8 mouse cellular contexts compared by ENCODE assay signal in genomic region chr8:75213307-75213651, GRCm38 (mm10). TPM values are rescaled to one million over a fixed set of nuclear protein-coding genes. Genes with fewer than 3 reads are reported as not detected.
DNase-seq lines count a peak whose midpoint lies in the region; ATAC-seq and TF ChIP-seq lines count a peak whose summit lies in the region.

No protein-coding gene starts in this region.

- no peak for DNase-seq in heart, adult 9 months (ENCODE audit: low spot score in 2 of 2)
- DNase-seq in forebrain, embryonic 14.5 days (ENCODE audit: low spot score) = no peak
- DNase-seq in liver, embryonic 14.5 days (ENCODE audit: low read depth in 3 of 3, low spot score in 3 of 3) = no peak
- no peak for DNase-seq in urinary bladder, postnatal 10 days (ENCODE audit: low spot score)
- no peak for DNase-seq in layer of hippocampus, postnatal 10 days (ENCODE audit: low spot score in 2 of 2)
- DNase-seq in thymus, adult 18-20 months = no peak

- peak overlapping the region; percentile 55 for H3K4me3 ChIP-seq in heart, embryonic 11.5 days (ENCODE audit: low read depth, low read length)
- H3K4me3 ChIP-seq in E14TG2a.4 (replicated peaks; ENCODE audit: low read length) = peak overlapping the region; percentile 80
- peak overlapping the region; percentile 49 for H3K4me3 ChIP-seq in forebrain, embryonic 14.5 days (ENCODE audit: low read depth, low read length)
- peak overlapping the region; percentile 36 to 38 for H3K4me3 ChIP-seq in liver, embryonic 14.5 days (ENCODE audit: insufficient read depth in 1 of 2, low read depth in 2 of 2, low read length in 2 of 2)

- no peak; the same call in 1 of the 2 replicates for ATAC-seq in heart, embryonic 11.5 days (replicated peaks; ENCODE audit: insufficient number of reproducible peaks, low FRiP score, low TSS enrichment)
- ATAC-seq in forebrain, embryonic 14.5 days = peak; percentile 69
- ATAC-seq in liver, embryonic 14.5 days (ENCODE audit: insufficient read depth) = peak; percentile 13; the same call in 1 of the 2 replicates

- TF ChIP-seq CTCF in E14TG2a.4 (conservative IDR thresholded peaks at IDR 0.05; ENCODE audit: low read length) = no peak
- TF ChIP-seq CTCF in liver, embryonic 14.5 days (IDR thresholded peaks at IDR 0.05; ENCODE audit: low read depth) = no peak

- H3K36me3 ChIP-seq in heart, embryonic 11.5 days (ENCODE audit: control insufficient read depth, insufficient read depth, low read length) = no peaks in the 10 kb centered on the region
- no peaks in the 10 kb centered on the region for H3K36me3 ChIP-seq in E14TG2a.4 (ENCODE audit: insufficient read depth, low read length)
- no peaks in the 10 kb centered on the region for H3K36me3 ChIP-seq in forebrain, embryonic 14.5 days (ENCODE audit: control insufficient read depth, insufficient read depth, low read length)
- no peaks in the 10 kb centered on the region for H3K36me3 ChIP-seq in liver, embryonic 14.5 days (replicated peaks; ENCODE audit: control insufficient read depth, insufficient read depth, low read depth)

- H3K9me3 ChIP-seq in heart, embryonic 11.5 days (replicated peaks; ENCODE audit: control insufficient read depth, low read length) = no peaks in the 10 kb centered on the region
- H3K9me3 ChIP-seq in E14TG2a.4 (ENCODE audit: low read length) = no peaks in the 10 kb centered on the region; the same call in 1 of the 2 replicates
- no peaks in the 10 kb centered on the region for H3K9me3 ChIP-seq in forebrain, embryonic 14.5 days (replicated peaks; ENCODE audit: control insufficient read depth, low read length)
- H3K9me3 ChIP-seq in liver, embryonic 14.5 days (ENCODE audit: control insufficient read depth, low read length) = no peaks in the 10 kb centered on the region

- peaks cover 7% of the 10 kb centered on the region for H3K4me1 ChIP-seq in heart, embryonic 11.5 days (ENCODE audit: control insufficient read depth, insufficient read depth, low read length)
- peaks cover 17% of the 10 kb centered on the region for H3K4me1 ChIP-seq in E14TG2a.4 (replicated peaks; ENCODE audit: low read depth, low read length)
- peaks cover 7% of the 10 kb centered on the region; the same call in 1 of the 2 replicates for H3K4me1 ChIP-seq in forebrain, embryonic 14.5 days (ENCODE audit: control insufficient read depth, insufficient read depth, low read length)
- H3K4me1 ChIP-seq in liver, embryonic 14.5 days (replicated peaks; ENCODE audit: control insufficient read depth in 2 of 2, insufficient read depth in 2 of 2, low read length in 1 of 2) = 0 out of 4 replicates have a peak, but pooled peaks cover 0 to 3% of the 10 kb centered on the region in 2 experiments

- WGBS in heart, embryonic 11.5 days (ENCODE audit: insufficient replicate concordance) = under 1% methylated on average over 36 of the region's 36 CpGs
- WGBS in forebrain, embryonic 14.5 days = under 1% methylated on average over 36 of the region's 36 CpGs
- WGBS in liver, embryonic 14.5 days (ENCODE audit: insufficient replicate concordance) = under 1% methylated on average over 36 of the region's 36 CpGs

- no peak for TF ChIP-seq EP300 in liver, embryonic 14.5 days (IDR thresholded peaks at IDR 0.05; ENCODE audit: low read depth)

- peak overlapping the region; percentile 97 for H3K4me2 ChIP-seq in heart, embryonic 11.5 days
- H3K4me2 ChIP-seq in forebrain, embryonic 14.5 days (ENCODE audit: low read length) = peak overlapping the region; percentile 92
- peak overlapping the region; percentile 59 for H3K4me2 ChIP-seq in liver, embryonic 14.5 days (ENCODE audit: low read depth)

- peak overlapping the region; percentile 28; the same call in 1 of the 2 replicates for H3K9ac ChIP-seq in heart, embryonic 11.5 days (ENCODE audit: low read depth, low read length)
- peak overlapping the region; percentile 58 for H3K9ac ChIP-seq in forebrain, embryonic 14.5 days (ENCODE audit: low read length)
- H3K9ac ChIP-seq in liver, embryonic 14.5 days (replicated peaks) = no peak overlapping the region

- peaks cover 62% of the 10 kb centered on the region for H3K27me3 ChIP-seq in heart, embryonic 11.5 days (ENCODE audit: control insufficient read depth, insufficient read depth, low read length)
- peaks cover 90% of the 10 kb centered on the region for H3K27me3 ChIP-seq in E14TG2a.4 (ENCODE audit: insufficient read depth, low read length)
- peaks cover 34% of the 10 kb centered on the region for H3K27me3 ChIP-seq in forebrain, embryonic 14.5 days (replicated peaks; ENCODE audit: control insufficient read depth, insufficient read depth, low read length)
- peaks cover 40% of the 10 kb centered on the region for H3K27me3 ChIP-seq in liver, embryonic 14.5 days (ENCODE audit: control insufficient read depth, insufficient read depth, low read length)

- no peak overlapping the region for H3K27ac ChIP-seq in heart, embryonic 11.5 days (ENCODE audit: low read depth, low read length)
- H3K27ac ChIP-seq in forebrain, embryonic 14.5 days (ENCODE audit: low read depth, low read length) = no peak overlapping the region
- H3K27ac ChIP-seq in liver, embryonic 14.5 days = no peak overlapping the region

RNA-seq across cellular contexts. Expression of gene Rasd2, which starts 0.5 kb away (rescaled TPM):
- polyA plus RNA-seq in heart, embryonic 11.5 days (2014; fragmentation: Nextera tagmentation; extraction: Ambion mirVana) = 0.10 and 0.16 TPM in 2 replicates
- 0.52 and 0.94 TPM in 2 replicates for polyA plus RNA-seq in forebrain, embryonic 14.5 days (2014; fragmentation: Nextera tagmentation; extraction: Ambion mirVana)
- polyA plus RNA-seq in liver, embryonic 14.5 days (2012; rRNA removed) = 0.04 TPM in 1 of 2 replicates, not detected in the other
- polyA plus RNA-seq in liver, embryonic 14.5 days (2014; fragmentation: Nextera tagmentation; extraction: Ambion mirVana) = not detected in 2 replicates
- total RNA-seq in layer of hippocampus, postnatal 10 days (2021) = 10 to 100 TPM; 30.6 TPM
